Mouse (Mus musculus) forebrain, embryonic 12.5 days (tissue): ENCODE measurements around the gene Gm20903. TPM values are rescaled to one million over a fixed set of nuclear protein-coding genes. Genes with fewer than 3 reads are reported as not detected.
"Not testable (repeated sequence)": the region's sequence is repeated elsewhere in the genome, so short reads cannot be mapped to it uniquely, and the experiment has no call there.

ENCODE experiments used
- ATAC-seq: fragments of 200-750 bp; cut with Nextera tagmentation; 2 replicates; pipeline ENCODE4 v1.8.0; 2017; ENCODE audit warnings: moderate TSS enrichment; ENCODE audit not compliant: low FRiP score
- H3K27ac ChIP-seq: fragments of 300-500 bp; sonication (generic); 2 replicates; pipeline ENCODE4 v1.5.1; 2016; ENCODE audit warnings: mild to moderate bottlenecking
- H3K27me3 ChIP-seq: fragments of 300-500 bp; sonication (generic); 2 replicates; pipeline ENCODE4 v1.6.1; 2016; ENCODE audit warnings: mild to moderate bottlenecking
- H3K36me3 ChIP-seq: fragments of 300-500 bp; sonication (generic); replicated peaks from 2 replicates; pipeline ENCODE4 v1.6.1; 2016; ENCODE audit warnings: mild to moderate bottlenecking
- H3K4me1 ChIP-seq: fragments of 300-500 bp; sonication (generic); 2 replicates; pipeline ENCODE4 v1.6.1; 2016
- H3K4me2 ChIP-seq: fragments of 300-500 bp; sonication (generic); 2 replicates; pipeline ENCODE4 v1.6.1; 2016; ENCODE audit warnings: mild to moderate bottlenecking, moderate library complexity
- H3K4me3 ChIP-seq: fragments of 300-500 bp; sonication (generic); replicated peaks from 2 replicates; pipeline ENCODE4 v1.5.1; 2016; ENCODE audit warnings: mild to moderate bottlenecking
- H3K9ac ChIP-seq: fragments of 300-500 bp; sonication (generic); 2 replicates; pipeline ENCODE4 v1.6.1; 2016; ENCODE audit warnings: mild to moderate bottlenecking
- H3K9me3 ChIP-seq: fragments of 300-500 bp; sonication (generic); 2 replicates; pipeline ENCODE4 v1.6.1; 2016
- WGBS: fragments of 180-500 bp; shearing (Covaris S2); methylation state at CpG from one replicate; pipeline ENCODE4 v1.1.7; 2016; 5-methylcytosine and 5-hydroxymethylcytosine counted together
- polyA plus RNA-seq: library from polyadenylated mRNA; unstranded; fragments of >200 nt; fragmentation: Nextera tagmentation; extraction: Ambion mirVana; gene quantifications from 2 replicates; pipeline ENCODE4 v1.2.1, GENCODE M21; 2016

Gene Gm20903
- polyA plus RNA-seq = not detected in 2 replicates

- WGBS = no CpG with 5 or more reads among the region's 6 CpGs
- H3K4me2 ChIP-seq, H3K9ac ChIP-seq, H3K4me1 ChIP-seq, H3K36me3 ChIP-seq, H3K9me3 ChIP-seq, ATAC-seq, H3K4me3 ChIP-seq, H3K27ac ChIP-seq, H3K27me3 ChIP-seq: not testable (repeated sequence)
These were observed at the start of gene Gm20903 for GRCm38 (mm10) chrY:73669015-73669414. Gene Gm20903 (plus strand): TSS chrY:73669315.
